Mouse (Mus musculus) liver, embryonic 14.5 days (tissue): Measurements from ENCODE around the gene Wfdc3. TPM values are rescaled to one million over a fixed set of nuclear protein-coding genes. Genes with fewer than 3 reads are reported as not detected.

ENCODE experiments used
- ATAC-seq: fragments of 200-750 bp; cut with Nextera tagmentation; 2 replicates; pipeline ENCODE4 v1.8.0; 2017; ENCODE audit warnings: moderate number of reproducible peaks, mild to moderate bottlenecking, moderate library complexity; ENCODE audit not compliant: insufficient read depth
- DNase-seq, 3 experiments: peaks; one replicate each; pipeline ENCODE4 v3.0.0-alpha.2; 2012 to 2013; ENCODE audit warnings: low read depth in 3 of 3, low spot score in 3 of 3
- H3K27ac ChIP-seq: fragments of 300-500 bp; sonication (generic); 2 replicates; pipeline ENCODE4 v1.5.1; 2014; ENCODE audit warnings: moderate library complexity, mild to moderate bottlenecking, control low read depth, inconsistent platforms
- H3K27me3 ChIP-seq: fragments of 300-500 bp; sonication (generic); 2 replicates; pipeline ENCODE4 v1.6.1; 2014; ENCODE audit warnings: mild to moderate bottlenecking, low read length, moderate library complexity; ENCODE audit not compliant: control insufficient read depth, insufficient read depth
- H3K36me3 ChIP-seq: fragments of 300-500 bp; sonication (generic); replicated peaks from 2 replicates; pipeline ENCODE4 v1.6.1; 2014; ENCODE audit warnings: low read depth; ENCODE audit not compliant: control insufficient read depth, insufficient read depth
- H3K4me1 ChIP-seq, 2 experiments: fragments of 200-500 bp in 1 of 2; fragments of 300-500 bp in 1 of 2; sonication (generic) in 1 of 2; replicated peaks; 2 replicates each; pipeline ENCODE4 v1.6.1; 2012 to 2014; ENCODE audit warnings: antibody characterized with exemption in 1 of 2, inconsistent platforms in 1 of 2, low read length in 1 of 2; ENCODE audit not compliant: control insufficient read depth in 2 of 2, insufficient read depth in 2 of 2
- H3K4me2 ChIP-seq: fragments of 300-500 bp; sonication (generic); 2 replicates; pipeline ENCODE4 v1.6.1; 2014; ENCODE audit warnings: low read depth, mild to moderate bottlenecking, control low read depth, moderate library complexity
- H3K4me3 ChIP-seq, 2 experiments: fragments of 200-500 bp in 1 of 2; fragments of 300-500 bp in 1 of 2; sonication (generic) in 1 of 2; 2 replicates each; pipeline ENCODE4 v1.5.1; 2012 to 2014; ENCODE audit warnings: low read depth in 2 of 2, low read length in 2 of 2, mild to moderate bottlenecking in 2 of 2, control low read depth in 1 of 2, inconsistent platforms in 1 of 2, moderate library complexity in 1 of 2; ENCODE audit not compliant: insufficient read depth in 1 of 2
- H3K9ac ChIP-seq: fragments of 300-500 bp; sonication (generic); replicated peaks from 2 replicates; pipeline ENCODE4 v1.6.1; 2014; ENCODE audit warnings: mild to moderate bottlenecking, control low read depth, moderate library complexity
- H3K9me3 ChIP-seq: fragments of 300-500 bp; sonication (generic); 2 replicates; pipeline ENCODE4 v1.6.1; 2016; ENCODE audit warnings: low read length, mixed read lengths; ENCODE audit not compliant: control insufficient read depth
- CTCF ChIP-seq: IDR thresholded peaks from 2 replicates; pipeline ENCODE4 v1.5.1; 2016; ENCODE audit warnings: antibody characterized with exemption, low read depth, control low read depth
- EP300 ChIP-seq: IDR thresholded peaks from 2 replicates; pipeline ENCODE4 v1.6.1; 2016; ENCODE audit warnings: antibody characterized with exemption, low read depth
- WGBS: fragments of 180-500 bp; shearing (Covaris S2); extraction: QIAGEN DNeasy Blood & Tissue Kit; methylation state at CpG from one replicate; pipeline ENCODE4 v1.1.7; 2014; ENCODE audit not compliant: insufficient replicate concordance; 5-methylcytosine and 5-hydroxymethylcytosine counted together
- polyA plus RNA-seq, 2 experiments: library from polyadenylated mRNA; depleted of rRNA in 1 of 2; stranded (reverse) in 1 of 2; unstranded in 1 of 2; fragments of >200 nt; fragmentation: Nextera tagmentation in 1 of 2; extraction: Ambion mirVana in 1 of 2; gene quantifications; 2 replicates each; pipeline versions ENCODE4 v1.2.1 to v1.2.3; 2012 to 2014

Wfdc3 gene
- polyA plus RNA-seq, 2 experiments: 1.9 to 2.1 TPM

GRCm38 (mm10) chr2:164748191-164748590 is 2.5 kb upstream of the Wfdc3 start:
- Histone ChIP-seq H3K9me3 (no peaks in the 10 kb centered on the region), H3K27me3 (no peaks in the 10 kb centered on the region; the same call in 1 of the 2 replicates), H3K27ac (peak overlapping the region; percentile 64), H3K36me3 (peaks cover 56% of the 10 kb centered on the region), H3K4me1 (peaks cover 10 to 22% of the 10 kb centered on the region in 2 experiments; a peak in 3 of 4 replicates), H3K4me3 (peak overlapping the region in 1 of 2 experiments; percentile 21; a peak in 2 of 4 replicates), H3K9ac (peak overlapping the region; percentile 48), H3K4me2 (peak overlapping the region; percentile 90)
- DNase-seq (peak in 1 of 3 experiments; percentile 35), ATAC-seq (peak; percentile 31)
- TF ChIP-seq EP300 (peak; percentile 54), CTCF (no peak)
- WGBS: 61% methylated on average over 4 of the region's 4 CpGs

GRCm38 (mm10) chr2:164746693-164747092 is 962 bp upstream of the Wfdc3 start:
- Histone ChIP-seq H3K27ac (peak overlapping the region; percentile 87), H3K9ac (peak overlapping the region; percentile 98), H3K27me3 (no peaks in the 10 kb centered on the region; the same call in 1 of the 2 replicates), H3K4me3 (peak overlapping the region; percentile 97 to 99), H3K36me3 (peaks cover 42% of the 10 kb centered on the region), H3K4me2 (peak overlapping the region; percentile 90), H3K9me3 (no peaks in the 10 kb centered on the region), H3K4me1 (peaks cover 10 to 20% of the 10 kb centered on the region in 2 experiments; a peak in 3 of 4 replicates)
- WGBS: 37% methylated on average over 8 of the region's 8 CpGs
- no peak for DNase-seq
- ATAC-seq: peak; percentile 19; the same call in 1 of the 2 replicates
- TF ChIP-seq CTCF: no peak
- TF ChIP-seq EP300: no peak

GRCm38 (mm10) chr2:164744987-164745386 is 744 bp downstream of the Wfdc3 start:
- Histone ChIP-seq H3K4me1 (peaks cover 10 to 20% of the 10 kb centered on the region in 2 experiments; a peak in 3 of 4 replicates), H3K27ac (no peak overlapping the region), H3K9me3 (no peaks in the 10 kb centered on the region), H3K27me3 (no peaks in the 10 kb centered on the region; the same call in none of the 2 replicates), H3K36me3 (peaks cover 27% of the 10 kb centered on the region), H3K9ac (peak overlapping the region; percentile 98), H3K4me2 (peak overlapping the region; percentile 90), H3K4me3 (peak overlapping the region; percentile 97 to 99)
- no peak for TF ChIP-seq CTCF
- TF ChIP-seq EP300: no peak
- DNase-seq (no peak), ATAC-seq (no peak)
- WGBS: 43% methylated on average over 13 of the region's 13 CpGs

- H3K36me3 ChIP-seq: no peaks in the 10 kb centered on the region
- no peak overlapping the region for H3K4me3 ChIP-seq
- H3K4me1 ChIP-seq: peaks cover 0 to 1% of the 10 kb centered on the region in 2 experiments; a peak in 3 of 4 replicates
- 46% methylated on average over 7 of the region's 7 CpGs for WGBS
- no peak for TF ChIP-seq EP300
- no peak for TF ChIP-seq CTCF
- H3K27me3 ChIP-seq: no peaks in the 10 kb centered on the region; the same call in none of the 2 replicates
- H3K9ac ChIP-seq: no peak overlapping the region
- H3K4me2 ChIP-seq: no peak overlapping the region
- DNase-seq (no peak), ATAC-seq (no peak)
- no peaks in the 10 kb centered on the region for H3K9me3 ChIP-seq
- no peak overlapping the region for H3K27ac ChIP-seq
These were observed 5.9 kb downstream of the Wfdc3 start for GRCm38 (mm10) chr2:164739876-164740275.

GRCm38 (mm10) chr2:164737377-164738090 is 8.2 kb downstream of the Wfdc3 start:
- Histone ChIP-seq H3K9ac (no peak overlapping the region), H3K4me3 (no peak overlapping the region), H3K27me3 (no peaks in the 10 kb centered on the region; the same call in none of the 2 replicates), H3K27ac (no peak overlapping the region), H3K4me1 (0 out of 4 replicates have a peak, but pooled peaks cover 0 to 2% of the 10 kb centered on the region in 2 experiments), H3K36me3 (no peaks in the 10 kb centered on the region), H3K4me2 (no peak overlapping the region), H3K9me3 (no peaks in the 10 kb centered on the region)
- DNase-seq: no peak
- no peak for TF ChIP-seq EP300
- TF ChIP-seq CTCF: no peak
- peak; percentile 17; the same call in 1 of the 2 replicates for ATAC-seq
- 48% methylated on average over 3 of the region's 3 CpGs for WGBS
